ENCODE assay signal across 7 mouse cellular contexts in the genomic region with DNA sequence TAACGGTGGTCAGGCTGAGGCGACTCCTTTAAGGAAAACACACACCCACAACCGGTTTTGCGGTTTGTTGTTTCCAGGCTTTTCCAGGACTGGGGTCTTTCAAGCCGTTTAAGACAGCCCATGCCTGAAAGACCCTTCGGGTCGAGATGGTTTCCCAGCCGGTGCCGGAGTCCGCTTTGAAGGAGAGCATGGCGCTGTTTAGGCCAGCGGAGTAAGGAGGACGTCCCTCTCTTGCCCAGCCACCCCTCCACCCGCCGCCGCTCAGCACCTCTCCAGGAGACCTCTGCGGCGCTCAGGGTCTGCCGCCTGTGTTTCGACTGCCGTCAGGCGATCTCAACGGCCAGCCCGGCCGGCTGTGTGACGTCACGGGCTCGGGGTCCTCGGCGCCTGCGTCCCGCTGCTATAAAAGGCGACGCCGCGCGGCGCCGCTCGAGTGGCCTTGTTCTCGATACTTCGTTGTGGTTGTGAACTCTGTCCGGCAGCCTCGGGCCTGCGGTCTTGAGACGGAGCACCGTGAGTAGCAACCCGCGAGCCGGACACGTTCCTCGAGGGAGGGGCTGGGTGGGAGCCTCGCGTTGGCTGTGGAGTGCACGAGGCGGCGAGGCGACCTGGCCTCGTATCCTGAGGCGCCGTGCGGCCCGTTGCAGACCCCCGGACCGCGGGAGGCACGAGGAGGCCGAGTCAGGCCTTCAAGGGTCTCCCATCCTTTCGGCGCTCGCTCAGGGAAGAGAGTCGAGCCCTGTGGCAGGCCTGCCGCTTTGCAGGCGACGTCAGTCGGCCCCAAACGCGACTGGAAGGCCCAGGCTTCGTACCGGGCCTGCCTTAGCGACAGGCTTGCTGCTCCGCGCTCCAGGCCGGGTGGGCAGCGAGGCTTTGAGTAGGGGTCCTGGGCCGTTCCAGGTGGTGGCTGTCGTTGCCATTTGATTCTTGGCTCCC. TPM values are rescaled to one million over a fixed set of nuclear protein-coding genes. Genes with fewer than 3 reads are reported as not detected.
DNase-seq lines count a peak whose midpoint lies in the region; ATAC-seq lines count a peak whose summit lies in the region.

A gene (plus strand): TSS at position 390 of the 936 bp plus-strand sequence.

- ATAC-seq in embryonic facial prominence, embryonic 11.5 days (replicated peaks; ENCODE audit: insufficient number of reproducible peaks, low FRiP score, low TSS enrichment, low read depth), result peak; percentile 90
- peak; percentile 90 for ATAC-seq in limb, embryonic 11.5 days (ENCODE audit: insufficient number of reproducible peaks, low FRiP score, low TSS enrichment, low read depth)
- peak; percentile 92 for ATAC-seq in midbrain, embryonic 14.5 days (ENCODE audit: low FRiP score, low TSS enrichment)

- H3K9me3 ChIP-seq in embryonic facial prominence, embryonic 11.5 days (replicated peaks; ENCODE audit: control insufficient read depth, low read length), result no peaks in the 10 kb centered on the region
- H3K9me3 ChIP-seq in limb, embryonic 11.5 days (ENCODE audit: control insufficient read depth, low read length), result no peaks in the 10 kb centered on the region
- H3K9me3 ChIP-seq in midbrain, embryonic 14.5 days (ENCODE audit: control insufficient read depth, low read length), result no peaks in the 10 kb centered on the region

- H3K9ac ChIP-seq in embryonic facial prominence, embryonic 11.5 days (replicated peaks; ENCODE audit: low read length), result peak within 1 kb of the TSS; percentile 99
- H3K9ac ChIP-seq in limb, embryonic 11.5 days (ENCODE audit: low read length), result peak within 1 kb of the TSS; percentile 93
- peak within 1 kb of the TSS; percentile 98 for H3K9ac ChIP-seq in midbrain, embryonic 14.5 days (replicated peaks; ENCODE audit: low read length)

- H3K4me1 ChIP-seq in embryonic facial prominence, embryonic 11.5 days (ENCODE audit: control insufficient read depth, insufficient read depth, low read length), result 0 out of 2 replicates have a peak, but pooled peaks cover 3% of the 10 kb centered on the region
- 0 out of 2 replicates have a peak, but pooled peaks cover 2% of the 10 kb centered on the region for H3K4me1 ChIP-seq in limb, embryonic 11.5 days (ENCODE audit: control insufficient read depth, insufficient read depth, low read length)
- H3K4me1 ChIP-seq in midbrain, embryonic 14.5 days (ENCODE audit: control insufficient read depth, insufficient read depth, low read length), result peaks cover 17% of the 10 kb centered on the region

- WGBS in embryonic facial prominence, embryonic 11.5 days, result under 1% methylated on average over 87 of the region's 87 CpGs
- under 1% methylated on average over 87 of the region's 87 CpGs for WGBS in limb, embryonic 11.5 days
- under 1% methylated on average over 87 of the region's 87 CpGs for WGBS in midbrain, embryonic 14.5 days

- peak within 1 kb of the TSS; percentile 49 for H3K4me2 ChIP-seq in embryonic facial prominence, embryonic 11.5 days (ENCODE audit: low read depth, low read length)
- H3K4me2 ChIP-seq in limb, embryonic 11.5 days (ENCODE audit: low read depth, severe bottlenecking), result peak within 1 kb of the TSS; percentile 50
- H3K4me2 ChIP-seq in midbrain, embryonic 14.5 days (ENCODE audit: low read length), result peak within 1 kb of the TSS; percentile 82

- H3K27ac ChIP-seq in embryonic facial prominence, embryonic 11.5 days (replicated peaks; ENCODE audit: low read depth, low read length), result peak within 1 kb of the TSS; percentile 95
- H3K27ac ChIP-seq in limb, embryonic 11.5 days (replicated peaks; ENCODE audit: low read depth, low read length), result peak within 1 kb of the TSS; percentile 95
- peak within 1 kb of the TSS; percentile 100 for H3K27ac ChIP-seq in midbrain, embryonic 14.5 days (replicated peaks; ENCODE audit: low read depth, low read length)

- no peaks in the 10 kb centered on the region for H3K27me3 ChIP-seq in embryonic facial prominence, embryonic 11.5 days (ENCODE audit: control insufficient read depth, insufficient read depth, low read length)
- no peaks in the 10 kb centered on the region for H3K27me3 ChIP-seq in limb, embryonic 11.5 days (ENCODE audit: control insufficient read depth, insufficient read depth, low read length)
- H3K27me3 ChIP-seq in midbrain, embryonic 14.5 days (ENCODE audit: control insufficient read depth, insufficient read depth, low read length), result no peaks in the 10 kb centered on the region

- peak within 1 kb of the TSS; percentile 99 for H3K4me3 ChIP-seq in embryonic facial prominence, embryonic 11.5 days (ENCODE audit: low read depth, low read length)
- H3K4me3 ChIP-seq in limb, embryonic 11.5 days (ENCODE audit: low read depth, low read length), result peak within 1 kb of the TSS; percentile 82
- H3K4me3 ChIP-seq in midbrain, embryonic 14.5 days (replicated peaks; ENCODE audit: low read depth, low read length), result peak within 1 kb of the TSS; percentile 97

- H3K36me3 ChIP-seq in embryonic facial prominence, embryonic 11.5 days (replicated peaks; ENCODE audit: control insufficient read depth, insufficient read depth, low read depth, low read length), result no peaks in the 10 kb centered on the region
- no peaks in the 10 kb centered on the region for H3K36me3 ChIP-seq in limb, embryonic 11.5 days (ENCODE audit: control insufficient read depth, insufficient read depth, low read length)
- H3K36me3 ChIP-seq in midbrain, embryonic 14.5 days (ENCODE audit: control insufficient read depth, insufficient read depth, low read length), result no peaks in the 10 kb centered on the region

- DNase-seq in adrenal gland, postnatal 14 days, result peak; percentile 95
- DNase-seq in embryonic facial prominence, embryonic 11.5 days (ENCODE audit: low spot score), result peak; percentile 92
- peak; percentile 99 for DNase-seq in heart, adult 11 months
- DNase-seq in kidney, adult 18-20 months, result peak; percentile 96
- DNase-seq in limb, embryonic 11.5 days (ENCODE audit: low spot score), result peak; percentile 96
- DNase-seq in midbrain, embryonic 14.5 days, result peak; percentile 96
- DNase-seq in spleen, adult 18-20 months, result peak; percentile 86 to 93

RNA-seq across cellular contexts. Expression of the gene that starts here (rescaled TPM):
- 321 and 322 TPM in 2 replicates for total RNA-seq in adrenal gland, postnatal 14 days (2021)
- polyA plus RNA-seq in embryonic facial prominence, embryonic 11.5 days (2014; fragmentation: Nextera tagmentation; extraction: Ambion mirVana), result 1,096 and 1,177 TPM in 2 replicates
- polyA plus RNA-seq in limb, embryonic 11.5 days (2014; fragmentation: Nextera tagmentation; extraction: Ambion mirVana), result 915 and 1,008 TPM in 2 replicates
- polyA plus RNA-seq in midbrain, embryonic 14.5 days (2014; fragmentation: Nextera tagmentation; extraction: Ambion mirVana), result 1,139 and 1,189 TPM in 2 replicates

Comparison
In these comparisons a context has a peak if more than half of its experiments do, and no peak if none do; other contexts are left out.
1. Peak in every context shown above with its lines: DNase-seq, ATAC-seq, H3K4me3 ChIP-seq and H3K27ac ChIP-seq.